Comparison of ENCODE assay signal across 10 mouse cellular contexts in genomic region chr15:74379366-74379765, GRCm38 (mm10).
"Had no signal": no experiment of that assay in that cellular context is flagged by ENCODE, and none has a peak within 500 bp of the region (broad histone marks: within the 10 kb centered on the region; RNA-seq: fewer than 3 reads in every experiment).

No protein-coding gene starts in this region.

- H3K27ac ChIP-seq: limb, embryonic 12.5 days; liver, embryonic 14.5 days; midbrain, embryonic 12.5 days had no signal

- H3K9me3 ChIP-seq: limb, embryonic 12.5 days; midbrain, embryonic 12.5 days had no signal

- H3K9ac ChIP-seq: limb, embryonic 12.5 days; liver, embryonic 14.5 days; midbrain, embryonic 12.5 days had no signal

- H3K4me2 ChIP-seq: limb, embryonic 12.5 days; midbrain, embryonic 12.5 days had no signal

- DNase-seq: kidney, adult 8-10 months; kidney, postnatal 36 days; layer of hippocampus, adult 9-11 months; layer of hippocampus, postnatal 36 days; lung, adult 18-20 months; thymus, postnatal 36 days had no signal

- ATAC-seq: midbrain, embryonic 16.5 days had no signal

- H3K4me3 ChIP-seq: limb, embryonic 12.5 days; midbrain, embryonic 12.5 days had no signal

- H3K27me3 ChIP-seq: limb, embryonic 12.5 days; midbrain, embryonic 12.5 days had no signal

- H3K36me3 ChIP-seq: limb, embryonic 12.5 days; midbrain, embryonic 12.5 days had no signal

- H3K4me1 ChIP-seq: limb, embryonic 12.5 days; midbrain, embryonic 12.5 days had no signal
